Comparison of ENCODE assay signal across 8 mouse cellular contexts in genomic region chr17:71617033-71617362, GRCm38 (mm10). TPM values are rescaled to one million over a fixed set of nuclear protein-coding genes. Genes with fewer than 3 reads are reported as not detected.
DNase-seq lines count a peak whose midpoint lies in the region; ATAC-seq and TF ChIP-seq lines count a peak whose summit lies in the region.

No protein-coding gene starts in this region.

- H3K4me3 ChIP-seq in kidney, embryonic 15.5 days (replicated peaks): peak overlapping the region; percentile 100
- H3K4me3 ChIP-seq in forebrain, postnatal 0 days (ENCODE audit: low read depth, low read length): peak overlapping the region; percentile 100

- DNase-seq in kidney, adult 18-20 months: no peak
- DNase-seq in ZHBTc4 (ENCODE audit: low read depth, low spot score): peak; percentile 44
- no peak for DNase-seq in forebrain, postnatal 0 days
- no peak for DNase-seq in left cerebral cortex, postnatal 4 days
- no peak for DNase-seq in thymus, postnatal 14 days

- H3K4me2 ChIP-seq in kidney, embryonic 15.5 days: peak overlapping the region; percentile 70
- peak overlapping the region; percentile 68 for H3K4me2 ChIP-seq in forebrain, postnatal 0 days (ENCODE audit: low read depth)

- peaks cover 20% of the 10 kb centered on the region for H3K4me1 ChIP-seq in kidney, embryonic 15.5 days
- peaks cover 15% of the 10 kb centered on the region; the same call in 1 of the 2 replicates for H3K4me1 ChIP-seq in forebrain, postnatal 0 days (ENCODE audit: insufficient read depth)

- TF ChIP-seq CTCF in forebrain, postnatal 0 days (IDR thresholded peaks at IDR 0.05; ENCODE audit: low read depth): no peak

- H3K27me3 ChIP-seq in kidney, embryonic 15.5 days: no peaks in the 10 kb centered on the region
- no peaks in the 10 kb centered on the region for H3K27me3 ChIP-seq in forebrain, postnatal 0 days (ENCODE audit: insufficient read depth, low read length)

- 0 out of 2 replicates have a peak overlapping the region, but pooled peaks have one; percentile 75 for H3K27ac ChIP-seq in kidney, embryonic 15.5 days
- H3K27ac ChIP-seq in forebrain, postnatal 0 days (ENCODE audit: low read depth, low read length): no peak overlapping the region

- intact Hi-C loops in left cerebral cortex, postnatal 4 days (cut with DNase I): no loop called here

- under 1% methylated on average over 10 of the region's 10 CpGs for WGBS in kidney, embryonic 15.5 days
- WGBS in forebrain, postnatal 0 days: 1% methylated on average over 10 of the region's 10 CpGs

- H3K9me3 ChIP-seq in kidney, embryonic 15.5 days (replicated peaks): no peaks in the 10 kb centered on the region
- H3K9me3 ChIP-seq in forebrain, postnatal 0 days (ENCODE audit: low read length): no peaks in the 10 kb centered on the region

- no peak for ATAC-seq in kidney, embryonic 15.5 days (replicated peaks; ENCODE audit: low FRiP score)
- no peak for ATAC-seq in forebrain, postnatal 0 days
- 0 out of 2 replicates have a peak, but pooled peaks have one; percentile 1 for ATAC-seq in megakaryocyte-erythroid progenitor cell, adult 5-6 weeks (replicated peaks; ENCODE audit: low FRiP score, low TSS enrichment, poor library complexity, severe bottlenecking)
- no peak for ATAC-seq in erythroid progenitor cell, adult 5-6 weeks (replicated peaks; ENCODE audit: low FRiP score, poor library complexity, severe bottlenecking)

- peaks cover 13% of the 10 kb centered on the region for H3K36me3 ChIP-seq in kidney, embryonic 15.5 days
- 0 out of 2 replicates have a peak, but pooled peaks cover 3% of the 10 kb centered on the region for H3K36me3 ChIP-seq in forebrain, postnatal 0 days (ENCODE audit: insufficient read depth)

- H3K9ac ChIP-seq in kidney, embryonic 15.5 days: peak overlapping the region; percentile 95
- peak overlapping the region; percentile 86 for H3K9ac ChIP-seq in forebrain, postnatal 0 days

RNA-seq across cellular contexts. Expression of gene Wdr43, which starts 1.3 kb away (rescaled TPM):
- 83.3 and 84.2 TPM in 2 replicates for polyA plus RNA-seq in kidney, embryonic 15.5 days (2015; fragmentation: Nextera tagmentation; extraction: Ambion mirVana)
- 48.8 and 50.1 TPM in 2 replicates for total RNA-seq in forebrain, postnatal 0 days (2014; rRNA removed)
- 32.3 and 39.6 TPM in 2 replicates for polyA plus RNA-seq in forebrain, postnatal 0 days (2015; fragmentation: Nextera tagmentation; extraction: Ambion mirVana)
- 147 and 179 TPM in 2 replicates for total RNA-seq in megakaryocyte-erythroid progenitor cell, adult 5-6 weeks (2014; fragmentation: Nextera tagmentation)
- total RNA-seq in megakaryocyte-erythroid progenitor cell, adult 5-6 weeks (2017): 483 and 518 TPM in 2 replicates
- total RNA-seq in left cerebral cortex, postnatal 4 days (2021): 10 to 100 TPM; 50.1 to 53.6 TPM
- 29.9 and 44.9 TPM in 2 replicates for total RNA-seq in erythroid progenitor cell, adult 5-6 weeks (2015; ENCODE audit: low replicate concordance)
- total RNA-seq in erythroid progenitor cell, adult 5-6 weeks (2017; ENCODE audit: low replicate concordance): 28.5 and 45.3 TPM in 2 replicates

RNA-seq across cellular contexts. Expression of gene Togaram2, which starts 56.1 kb away (rescaled TPM):
- polyA plus RNA-seq in kidney, embryonic 15.5 days (2015; fragmentation: Nextera tagmentation; extraction: Ambion mirVana): 0.18 and 0.32 TPM in 2 replicates
- 1.6 and 4.0 TPM in 2 replicates for total RNA-seq in forebrain, postnatal 0 days (2014; rRNA removed)
- 0.96 and 1.3 TPM in 2 replicates for polyA plus RNA-seq in forebrain, postnatal 0 days (2015; fragmentation: Nextera tagmentation; extraction: Ambion mirVana)
- not detected in 2 replicates for total RNA-seq in megakaryocyte-erythroid progenitor cell, adult 5-6 weeks (2014; fragmentation: Nextera tagmentation)
- total RNA-seq in megakaryocyte-erythroid progenitor cell, adult 5-6 weeks (2017): 0.14 TPM in 1 of 2 replicates, not detected in the other
- total RNA-seq in left cerebral cortex, postnatal 4 days (2021): 1 to 10 TPM in 1 of 2 experiments, under 1 TPM in 1; 0.86 to 1.8 TPM
- total RNA-seq in erythroid progenitor cell, adult 5-6 weeks (2015; ENCODE audit: low replicate concordance): not detected in 2 replicates
- not detected in 2 replicates for total RNA-seq in erythroid progenitor cell, adult 5-6 weeks (2017; ENCODE audit: low replicate concordance)
